Mouse (Mus musculus) heart, postnatal 36 days (tissue): Measurements from ENCODE around the gene Cycs. TPM values are rescaled to one million over a fixed set of nuclear protein-coding genes. Genes with fewer than 3 reads are reported as not detected.

Source experiments
- DNase-seq, 2 experiments: peaks; one replicate each; pipeline ENCODE4 v3.0.0; 2021 to 2022
- intact Hi-C: fragments of 180-260 bp; cut with DNase I; formaldehyde crosslinking; loops from one replicate; pipeline ENCODE4 v1.15.1; 2025
- total RNA-seq, 2 experiments: library from RNA; stranded (reverse); gene quantifications; 2 replicates each; pipeline ENCODE4 v1.2.3; 2021

Cycs gene
- total RNA-seq, 2 experiments from 2014 or later: 168 to 176 TPM

DNA sequence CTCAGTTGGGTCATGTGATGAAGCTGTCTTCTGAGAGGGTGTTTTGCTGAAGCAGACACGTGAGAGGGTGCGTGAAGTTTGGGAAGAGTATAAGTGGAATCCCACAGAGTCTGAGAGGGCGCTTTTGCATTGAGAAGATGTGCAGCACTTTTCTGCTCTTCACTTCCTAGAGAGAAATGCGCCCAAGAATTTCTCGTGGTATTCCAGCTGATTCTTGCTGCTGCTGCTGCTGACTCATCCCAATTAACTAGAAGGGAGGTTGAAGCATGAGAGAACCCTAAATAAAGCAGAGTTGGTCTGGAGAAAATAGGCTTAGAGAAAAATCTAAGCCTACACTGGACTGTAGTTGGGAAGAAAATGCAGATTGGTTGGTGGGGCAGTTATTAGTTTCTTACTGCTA, 17.3 kb downstream of the Cycs start:
- DNase-seq: no peak
- intact Hi-C loops: no loop called here

- intact Hi-C loops: no loop called here
- peak; percentile 26 to 29 for DNase-seq
Observed at GRCm38 (mm10) chr6:50545412-50546043, 20.8 kb downstream of the Cycs start.

- intact Hi-C loops: no loop called here
- DNase-seq: no peak
Observed at GRCm38 (mm10) chr6:50542535-50542934, 23.8 kb downstream of the Cycs start.

DNA sequence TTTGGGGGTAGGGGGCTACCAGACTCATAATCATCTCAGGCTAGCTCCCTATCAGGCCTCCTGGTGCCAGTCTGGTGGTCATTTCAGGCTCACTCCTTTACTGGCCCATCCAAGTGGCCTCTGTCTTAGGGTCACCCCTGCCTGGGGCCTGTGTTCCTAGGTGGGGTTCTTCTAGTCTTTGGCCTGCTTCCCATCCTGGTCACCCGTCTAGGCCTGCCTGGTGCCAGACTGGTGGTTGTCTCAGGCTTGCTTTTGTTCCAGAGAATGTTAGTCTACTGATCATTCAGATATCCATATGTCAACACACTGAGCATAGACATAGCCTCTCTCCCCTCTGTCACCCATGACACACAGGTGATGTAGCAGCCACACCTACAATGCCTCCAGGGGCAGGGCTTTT, 26.7 kb downstream of the Cycs start:
- DNase-seq: no peak
- intact Hi-C loops: loop anchor here (5.0 to 10.0 kb wide), 3 partner anchors 427 to 1017 kb away; partner anchors contain the start of gene Mpp6

DNA sequence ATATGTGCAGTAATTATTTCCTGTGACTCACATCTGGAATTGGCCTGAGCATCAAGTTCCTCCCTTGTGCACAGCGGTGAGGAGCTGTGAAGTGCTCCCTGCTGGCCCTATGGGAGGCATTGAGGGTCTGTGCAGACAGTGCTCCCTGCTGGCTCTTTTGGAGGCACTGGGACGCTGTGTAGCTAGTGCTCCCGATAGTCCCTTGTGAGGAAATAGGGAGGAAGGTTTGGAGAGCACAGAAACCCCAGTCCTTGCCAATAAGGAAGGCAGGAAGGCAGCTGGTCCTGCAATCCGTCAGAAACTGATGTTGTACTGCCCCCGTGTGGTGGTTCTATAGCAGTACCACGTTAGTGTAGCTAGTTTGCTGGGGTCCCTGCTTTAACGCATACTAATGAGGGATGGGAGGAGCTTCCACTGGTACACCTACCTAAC, 29.9 kb downstream of the Cycs start:
- peak; percentile 75 to 76 for DNase-seq
- intact Hi-C loops: loop anchor here (1.0 to 10.0 kb wide), 5 partner anchors 224 to 1014 kb away; partner anchors contain the start of gene Mpp6

DNA sequence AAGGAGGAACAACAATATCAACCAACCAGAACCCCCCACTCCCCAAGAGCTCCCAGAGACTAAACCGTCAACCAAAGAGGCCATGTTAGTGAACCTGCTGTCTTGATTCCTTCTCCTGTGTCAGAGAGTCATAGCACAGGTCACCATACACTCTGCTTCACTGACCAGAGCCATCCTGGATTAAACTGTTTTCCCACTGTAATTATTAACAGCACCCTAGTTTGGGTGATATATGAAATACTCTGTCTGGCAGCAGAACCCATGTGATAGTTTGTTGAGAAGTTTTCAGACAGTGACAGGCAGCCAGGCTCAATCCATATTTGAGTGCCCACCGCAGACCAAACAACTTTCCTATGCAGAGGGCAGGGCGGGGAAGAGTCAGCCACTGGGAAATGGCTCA, 31.0 kb downstream of the Cycs start:
- DNase-seq: no peak
- intact Hi-C loops: loop anchor here (5.0 to 10.0 kb wide), 3 partner anchors 423 to 1013 kb away; partner anchors contain the start of gene Mpp6

- intact Hi-C loops: loop anchor here (10.0 kb wide), 1 partner anchor 607 kb away; no protein-coding TSS in a partner anchor
- no peak for DNase-seq
Observed at GRCm38 (mm10) chr6:50531920-50532319, 34.4 kb downstream of the Cycs start.

GRCm38 (mm10) chr6:50531003-50531402, 35.3 kb downstream of the Cycs start:
- intact Hi-C loops: loop anchor here (10.0 kb wide), 1 partner anchor 606 kb away; no protein-coding TSS in a partner anchor
- DNase-seq: no peak

- intact Hi-C loops: no loop called here
- no peak for DNase-seq
Observed at GRCm38 (mm10) chr6:50529194-50529593, 37.1 kb downstream of the Cycs start.

DNA sequence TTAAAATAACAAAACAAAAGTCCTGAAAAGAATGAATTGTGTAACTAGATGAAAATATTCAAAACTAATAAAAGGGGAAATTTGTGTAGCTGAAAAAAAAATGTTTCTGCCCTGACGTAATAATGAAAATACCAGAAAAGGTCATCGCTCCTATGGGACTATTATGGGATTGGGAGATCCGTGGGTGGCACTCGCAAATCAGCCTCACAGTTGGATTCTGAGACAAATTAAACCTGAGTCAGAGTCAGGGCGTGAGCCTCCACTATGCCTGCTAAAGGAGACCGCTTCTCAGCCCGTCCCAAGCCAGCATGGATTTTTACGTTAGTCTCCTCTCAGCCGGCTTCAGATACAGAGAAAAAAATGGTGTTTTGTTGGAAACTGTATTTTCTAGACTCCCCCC, 38.9 kb downstream of the Cycs start:
- intact Hi-C loops: loop anchor here (2.0 kb wide), 1 partner anchor 73 kb away; no protein-coding TSS in a partner anchor

DNA sequence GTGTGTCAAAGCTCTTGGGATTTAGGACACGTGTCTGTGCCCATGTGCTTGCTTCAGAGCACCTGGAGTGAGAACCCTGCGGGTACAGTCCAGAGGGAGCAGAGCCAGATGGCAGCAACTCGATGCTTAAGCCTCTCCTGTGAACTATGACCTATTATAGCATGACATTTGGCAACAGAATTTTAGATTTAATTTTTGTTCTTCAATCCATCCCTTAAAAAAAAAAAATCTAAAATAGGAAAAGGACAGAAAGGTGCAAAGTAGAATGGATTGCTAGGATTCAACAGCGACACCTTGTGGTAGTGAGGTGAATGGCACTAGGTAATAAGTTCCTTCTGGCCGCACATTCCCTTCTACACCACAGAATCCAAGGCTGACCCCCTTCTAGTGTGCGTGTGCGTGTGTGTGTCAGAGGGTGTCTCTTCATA, 39.7 kb downstream of the Cycs start:
- intact Hi-C loops: loop anchor here (1.0 to 2.0 kb wide), 2 partner anchors 72 to 214 kb away; no protein-coding TSS in a partner anchor
- peak; percentile 64 to 71 for DNase-seq

More for the DNA sequence above, 38.9 kb downstream of the Cycs start:
- DNase-seq: no peak

DNA sequence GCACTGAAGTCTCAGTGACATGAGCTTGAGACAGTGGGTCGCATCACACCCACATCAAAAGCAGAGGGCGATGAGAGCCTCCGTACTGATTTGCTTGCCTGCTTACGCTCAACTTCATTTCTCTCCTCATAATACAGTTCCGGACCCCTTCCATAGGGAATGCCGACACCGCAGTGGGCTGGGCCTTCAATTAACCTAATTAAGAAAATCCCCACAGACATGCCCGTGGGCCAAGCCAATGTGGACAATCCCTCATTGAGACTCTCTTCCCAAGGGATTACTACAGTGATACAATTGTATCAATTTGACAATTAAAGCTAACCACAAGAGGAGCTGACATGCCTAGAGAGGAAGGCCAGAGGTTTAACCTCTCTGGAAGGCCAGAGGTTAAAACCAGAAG, 40.5 kb downstream of the Cycs start:
- intact Hi-C loops: loop anchor here (1.0 to 2.0 kb wide), 2 partner anchors 71 to 214 kb away; no protein-coding TSS in a partner anchor
- no peak for DNase-seq

DNA sequence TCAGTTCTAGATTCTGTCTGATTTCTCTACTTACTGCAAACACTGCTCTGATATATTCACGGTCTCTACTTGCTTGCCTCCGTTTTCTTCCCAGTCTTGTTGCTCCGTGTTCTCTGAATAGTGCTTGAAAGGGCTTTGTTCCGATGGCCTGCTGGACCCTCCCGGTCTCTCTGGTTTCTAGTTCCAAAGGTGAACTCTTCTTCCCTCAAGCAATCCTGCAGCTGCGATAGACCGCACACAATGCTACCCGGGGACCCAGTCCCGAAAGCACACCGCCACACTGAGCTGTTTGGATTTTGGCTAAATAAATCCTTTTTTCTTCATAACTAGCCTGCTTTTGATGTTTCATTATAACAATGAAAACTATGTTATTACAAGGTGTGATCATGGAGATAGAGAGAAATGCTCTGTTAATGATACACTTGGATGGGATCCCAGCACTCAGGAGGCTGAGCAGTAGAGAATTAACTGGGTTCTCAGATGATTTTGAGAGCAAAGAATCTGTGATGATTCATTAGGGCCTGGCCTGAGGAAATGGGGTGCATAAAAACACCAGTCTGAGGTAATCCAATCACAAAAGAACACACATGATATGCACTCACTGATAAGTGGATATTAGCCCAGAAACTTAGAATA, 42.0 kb downstream of the Cycs start:
- intact Hi-C loops: no loop called here
- DNase-seq: no peak

GRCm38 (mm10) chr6:50522772-50523171, 43.6 kb downstream of the Cycs start:
- intact Hi-C loops: no loop called here
- no peak for DNase-seq

DNA sequence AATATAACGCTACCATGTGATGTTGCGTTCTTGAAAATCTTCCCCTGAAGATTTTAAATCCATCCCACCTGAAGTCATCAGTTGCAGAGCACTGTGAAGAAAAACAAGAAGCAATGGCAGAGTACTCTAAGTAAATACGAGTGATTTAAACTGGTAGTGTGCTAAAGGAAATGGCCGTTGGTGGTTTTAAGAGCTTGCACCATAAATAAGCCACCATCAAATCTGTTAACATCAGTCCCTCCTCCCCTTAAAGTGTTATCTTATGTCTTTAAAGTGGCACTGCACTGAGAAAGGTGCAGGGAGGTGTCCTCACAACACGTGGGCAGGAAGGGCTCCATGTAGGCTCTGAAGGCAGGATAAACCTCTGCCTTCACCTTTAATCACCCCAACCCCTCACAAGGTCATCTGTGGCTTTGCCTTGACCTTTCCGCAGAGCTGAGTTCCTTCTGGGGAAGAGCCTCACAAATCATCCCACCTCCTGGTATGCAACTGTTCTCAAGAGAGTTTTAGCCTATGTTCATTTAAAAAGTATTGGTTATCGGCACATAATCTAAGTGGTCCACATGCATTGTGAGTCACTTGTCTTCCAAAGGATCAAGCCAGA, 44.7 kb downstream of the Cycs start:
- no peak for DNase-seq
- intact Hi-C loops: no loop called here

DNA sequence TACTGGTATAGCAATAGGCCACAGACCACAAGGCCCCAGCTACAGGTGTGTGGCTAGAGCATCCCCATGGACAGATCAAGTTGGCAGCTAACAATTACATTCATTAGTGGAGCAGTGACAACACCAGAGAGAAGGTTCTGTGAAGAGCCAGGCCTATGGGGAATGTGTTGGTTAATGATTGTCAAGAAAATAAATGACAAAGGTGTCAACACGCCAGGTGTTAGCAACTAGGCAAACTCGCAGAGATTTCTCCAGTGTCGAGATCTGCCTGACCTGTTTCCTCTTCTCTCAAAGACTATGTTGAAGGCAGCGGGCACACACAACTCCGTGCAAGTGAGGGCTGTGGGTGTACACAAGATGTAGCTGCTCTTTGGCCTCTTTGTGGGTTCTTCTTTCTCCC, 46.2 kb downstream of the Cycs start:
- DNase-seq: no peak
- intact Hi-C loops: no loop called here

GRCm38 (mm10) chr6:50518371-50518770, 48.0 kb downstream of the Cycs start:
- no peak for DNase-seq
- intact Hi-C loops: no loop called here
